Mouse (Mus musculus): ENCODE data around the gene Zfp180.

DNA sequence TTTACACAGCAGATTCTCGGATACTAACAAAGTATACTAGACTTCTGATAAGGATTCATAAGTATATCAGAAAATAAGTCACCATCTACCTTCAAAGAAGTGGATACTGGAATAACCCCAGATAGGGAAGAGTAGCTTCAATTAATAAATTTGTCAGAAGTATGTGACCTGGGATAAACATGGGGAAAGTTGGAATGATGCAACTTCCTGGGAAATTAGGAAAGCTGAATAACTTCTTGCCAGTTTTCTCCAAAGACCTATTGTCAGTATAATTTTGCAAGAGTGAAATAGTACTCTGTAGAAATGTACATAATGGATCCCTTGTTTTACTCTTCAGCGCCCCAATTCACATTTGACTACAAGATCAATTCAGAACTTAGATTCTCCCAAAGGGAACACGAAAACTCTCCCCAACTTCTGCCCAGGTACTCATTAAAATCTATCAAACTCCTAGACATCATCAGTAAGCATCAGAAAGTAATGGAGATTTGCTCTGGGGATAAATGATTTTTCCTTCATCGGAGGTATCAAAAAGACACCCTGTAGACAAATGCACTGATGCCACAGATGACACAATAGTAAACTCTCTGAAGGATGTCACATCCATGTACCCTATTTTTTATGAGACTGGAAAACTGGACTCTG lies 28.9 kb upstream of the Zfp180 start, which contains the start of gene Vmn1r183:
- no peak for TF ChIP-seq CTCF (IDR thresholded peaks at IDR 0.05; ENCODE audit: control insufficient read depth, insufficient read depth, insufficient replicate concordance, low read depth, low read length)
- TF ChIP-seq POLR2A (IDR thresholded peaks at IDR 0.05; ENCODE audit: control insufficient read depth, low read depth, low read length): no peak

All from testis, adult 2 months (tissue).